Mouse (Mus musculus) lung, postnatal 14 days (tissue): ENCODE results near the gene Wnt16.

ENCODE experiments used
- DNase-seq: peaks from one replicate; pipeline ENCODE4 v3.0.0; 2021

The Wnt16 gene

GRCm38 (mm10) chr6:22326289-22326688 is 38.3 kb downstream of the Wnt16 start:
- no peak for DNase-seq

- no peak for DNase-seq
Observed at GRCm38 (mm10) chr6:22327091-22327490, 39.1 kb downstream of the Wnt16 start.

- no peak for DNase-seq
Observed at GRCm38 (mm10) chr6:22327931-22328330, 39.9 kb downstream of the Wnt16 start.

- DNase-seq, result no peak
Observed at GRCm38 (mm10) chr6:22330169-22330960, 42.3 kb downstream of the Wnt16 start.

GRCm38 (mm10) chr6:22332548-22332947 is 44.5 kb downstream of the Wnt16 start:
- DNase-seq, result no peak

GRCm38 (mm10) chr6:22339763-22340542 is 51.9 kb downstream of the Wnt16 start:
- no peak for DNase-seq

- no peak for DNase-seq
Observed at GRCm38 (mm10) chr6:22340779-22341178, 52.8 kb downstream of the Wnt16 start.

GRCm38 (mm10) chr6:22343292-22343691 is 55.3 kb downstream of the Wnt16 start:
- no peak for DNase-seq

- no peak for DNase-seq
Observed at GRCm38 (mm10) chr6:22343706-22344105, 55.7 kb downstream of the Wnt16 start.

GRCm38 (mm10) chr6:22344443-22344842 is 56.4 kb downstream of the Wnt16 start:
- DNase-seq, result no peak

- DNase-seq, result no peak
Observed at GRCm38 (mm10) chr6:22347132-22347902, 59.3 kb downstream of the Wnt16 start.
